Mouse (Mus musculus) heart, postnatal 0 days (tissue): Measurements from ENCODE around the gene Mgea5. TPM values are rescaled to one million over a fixed set of nuclear protein-coding genes. Genes with fewer than 3 reads are reported as not detected.

Experiments
- ATAC-seq: fragments of 200-750 bp; cut with Nextera tagmentation; 2 replicates; pipeline ENCODE4 v1.8.0; 2017; ENCODE audit warnings: low read depth, moderate number of reproducible peaks, moderate library complexity; ENCODE audit not compliant: insufficient read depth
- DNase-seq: peaks from one replicate; pipeline ENCODE4 v3.0.0-alpha.2; 2016; ENCODE audit warnings: low spot score
- H3K27ac ChIP-seq: fragments of 300-500 bp; sonication (generic); 2 replicates; pipeline ENCODE4 v1.5.1; 2014; ENCODE audit warnings: low read depth, mild to moderate bottlenecking
- H3K27me3 ChIP-seq: fragments of 300-500 bp; sonication (generic); 2 replicates; pipeline ENCODE4 v1.6.1; 2014; ENCODE audit warnings: low read length, mixed read lengths; ENCODE audit not compliant: control insufficient read depth, insufficient read depth
- H3K36me3 ChIP-seq: fragments of 300-500 bp; sonication (generic); replicated peaks from 2 replicates; pipeline ENCODE4 v1.6.1; 2014; ENCODE audit warnings: low read length, mixed read lengths; ENCODE audit not compliant: control insufficient read depth, insufficient read depth
- H3K4me1 ChIP-seq: fragments of 300-500 bp; sonication (generic); 2 replicates; pipeline ENCODE4 v1.6.1; 2014; ENCODE audit warnings: antibody characterized with exemption; ENCODE audit not compliant: control insufficient read depth, insufficient read depth
- H3K4me2 ChIP-seq: fragments of 300-500 bp; sonication (generic); 2 replicates; pipeline ENCODE4 v1.6.1; 2014; ENCODE audit warnings: low read depth, mild to moderate bottlenecking, low read length, moderate library complexity
- H3K4me3 ChIP-seq: fragments of 300-500 bp; sonication (generic); 2 replicates; pipeline ENCODE4 v1.5.1; 2014; ENCODE audit warnings: low read depth, low read length
- H3K9ac ChIP-seq: fragments of 300-500 bp; sonication (generic); replicated peaks from 2 replicates; pipeline ENCODE4 v1.6.1; 2014; ENCODE audit warnings: low read depth, low read length, mixed read lengths
- H3K9me3 ChIP-seq: fragments of 300-500 bp; sonication (generic); replicated peaks from 2 replicates; pipeline ENCODE4 v1.6.1; 2016; ENCODE audit warnings: low read length; ENCODE audit not compliant: control insufficient read depth
- CTCF ChIP-seq: IDR thresholded peaks from 2 replicates; pipeline ENCODE4 v1.5.1; 2016; ENCODE audit warnings: antibody characterized with exemption, control low read depth, low read depth
- EP300 ChIP-seq: IDR thresholded peaks from 2 replicates; pipeline ENCODE4 v1.6.1; 2016; ENCODE audit warnings: antibody characterized with exemption, low read depth
- WGBS: fragments of 180-500 bp; shearing (Covaris S2); extraction: QIAGEN DNeasy Blood & Tissue Kit; methylation state at CpG from one replicate; pipeline ENCODE4 v1.1.7; 2014; 5-methylcytosine and 5-hydroxymethylcytosine counted together
- polyA plus RNA-seq: library from polyadenylated mRNA; unstranded; fragments of >200 nt; fragmentation: Nextera tagmentation; extraction: Ambion mirVana; gene quantifications from 2 replicates; pipeline ENCODE4 v1.2.1, GENCODE M21; 2015
- total RNA-seq: library from RNA; depleted of rRNA; stranded (reverse); fragments of >200 nt; gene quantifications from 2 replicates; pipeline ENCODE4 v1.2.3, GENCODE M21; 2014; ENCODE audit warnings: low replicate concordance

Gene Mgea5
- total and polyA plus RNA-seq, 2 experiments from 2014 or later = 19.9 to 84.5 TPM

GRCm38 (mm10) chr19:45804593-45805368, 21.1 kb upstream of the Mgea5 start:
- 24% methylated on average over 12 of the region's 12 CpGs for WGBS
- Histone ChIP-seq H3K4me1 (no peaks in the 10 kb centered on the region), H3K9me3 (no peaks in the 10 kb centered on the region), H3K9ac (no peak overlapping the region), H3K27ac (no peak overlapping the region), H3K4me3 (no peak overlapping the region), H3K27me3 (no peaks in the 10 kb centered on the region), H3K36me3 (no peaks in the 10 kb centered on the region), H3K4me2 (peak overlapping the region; percentile 3; the same call in 1 of the 2 replicates)
- TF ChIP-seq EP300 = no peak
- peak; percentile 87 for TF ChIP-seq CTCF
- DNase-seq = peak; percentile 67
- ATAC-seq = peak; percentile 71; the same call in 1 of the 2 replicates

- H3K27me3 ChIP-seq = no peaks in the 10 kb centered on the region
- WGBS = 32% methylated on average over 4 of the region's 4 CpGs
- no peak overlapping the region for H3K27ac ChIP-seq
- no peak for DNase-seq
- H3K9ac ChIP-seq = no peak overlapping the region
- ATAC-seq = no peak
- no peak overlapping the region for H3K4me3 ChIP-seq
- H3K36me3 ChIP-seq = no peaks in the 10 kb centered on the region
- TF ChIP-seq CTCF = no peak
- TF ChIP-seq EP300 = no peak
- H3K4me2 ChIP-seq = no peak overlapping the region
- H3K4me1 ChIP-seq = no peaks in the 10 kb centered on the region
- no peaks in the 10 kb centered on the region for H3K9me3 ChIP-seq
Measured at GRCm38 (mm10) chr19:45803408-45803807, 19.8 kb upstream of the Mgea5 start.

GRCm38 (mm10) chr19:45802702-45803101, 19.1 kb upstream of the Mgea5 start:
- no peaks in the 10 kb centered on the region for H3K9me3 ChIP-seq
- no peak for ATAC-seq
- no peak for DNase-seq
- H3K27ac ChIP-seq = no peak overlapping the region
- no peaks in the 10 kb centered on the region for H3K27me3 ChIP-seq
- no peak overlapping the region for H3K4me3 ChIP-seq
- H3K4me1 ChIP-seq = no peaks in the 10 kb centered on the region
- H3K9ac ChIP-seq = no peak overlapping the region
- H3K36me3 ChIP-seq = no peaks in the 10 kb centered on the region
- TF ChIP-seq EP300 (no peak), CTCF (no peak)
- H3K4me2 ChIP-seq = no peak overlapping the region
- 48% methylated on average over 4 of the region's 4 CpGs for WGBS

- Histone ChIP-seq H3K9me3 (no peaks in the 10 kb centered on the region), H3K4me1 (no peaks in the 10 kb centered on the region), H3K36me3 (0 out of 2 replicates have a peak, but pooled peaks cover 6% of the 10 kb centered on the region), H3K9ac (no peak overlapping the region), H3K27me3 (no peaks in the 10 kb centered on the region), H3K27ac (no peak overlapping the region), H3K4me2 (no peak overlapping the region), H3K4me3 (no peak overlapping the region)
- no peak for ATAC-seq
- DNase-seq = no peak
- no peak for TF ChIP-seq EP300
- TF ChIP-seq CTCF = no peak
- 73% methylated on average over 15 of the region's 15 CpGs for WGBS
Measured at GRCm38 (mm10) chr19:45796879-45797278, 13.2 kb upstream of the Mgea5 start.

GRCm38 (mm10) chr19:45796061-45796556, 12.5 kb upstream of the Mgea5 start:
- Histone ChIP-seq H3K4me1 (no peaks in the 10 kb centered on the region), H3K27ac (no peak overlapping the region; the same call in 1 of the 2 replicates), H3K27me3 (no peaks in the 10 kb centered on the region), H3K4me3 (no peak overlapping the region), H3K9ac (no peak overlapping the region), H3K4me2 (peak overlapping the region; percentile 28; the same call in 1 of the 2 replicates), H3K36me3 (0 out of 2 replicates have a peak, but pooled peaks cover 6% of the 10 kb centered on the region), H3K9me3 (no peaks in the 10 kb centered on the region)
- WGBS = 18% methylated on average over 15 of the region's 15 CpGs
- TF ChIP-seq EP300 = no peak
- TF ChIP-seq CTCF = no peak
- no peak for DNase-seq
- ATAC-seq = 0 out of 2 replicates have a peak, but pooled peaks have one; percentile 20
